10 mouse cellular contexts compared by ENCODE assay signal in genomic region chr3:84270624-84270995, GRCm38 (mm10). TPM values are rescaled to one million over a fixed set of nuclear protein-coding genes. Genes with fewer than 3 reads are reported as not detected.
A peak's percentile ranks its signal among the peaks of the same experiment; 100 is the strongest.
DNase-seq lines count a peak whose midpoint lies in the region; ATAC-seq and TF ChIP-seq lines count a peak whose summit lies in the region.
"Had no signal": no experiment of that assay in that cellular context is flagged by ENCODE, and none has a peak within 500 bp of the region (broad histone marks: within the 10 kb centered on the region; RNA-seq: fewer than 3 reads in every experiment).

No protein-coding gene starts in this region.

- peak overlapping the region; percentile 83 for H3K27ac ChIP-seq in kidney, postnatal 0 days
- H3K27ac ChIP-seq in forebrain, embryonic 12.5 days, result 0 out of 2 replicates have a peak overlapping the region, but pooled peaks have one; percentile 46
- H3K27ac ChIP-seq in liver, embryonic 13.5 days, result peak overlapping the region; percentile 56
- H3K27ac ChIP-seq in small intestine, adult 2 months (ENCODE audit: insufficient read depth, low read depth, low read length), result peak overlapping the region; percentile 96

- H3K27me3 ChIP-seq in kidney, postnatal 0 days (ENCODE audit: insufficient read depth, low read length), result no peaks in the 10 kb centered on the region
- peaks cover 9% of the 10 kb centered on the region; the same call in 1 of the 2 replicates for H3K27me3 ChIP-seq in forebrain, embryonic 12.5 days
- H3K27me3 ChIP-seq in liver, embryonic 13.5 days, result peaks cover 8% of the 10 kb centered on the region
- H3K27me3 ChIP-seq in small intestine, adult 2 months (ENCODE audit: control insufficient read depth, insufficient read depth, low read length), result no peaks in the 10 kb centered on the region

- 1% methylated on average over 3 of the region's 3 CpGs for WGBS in kidney, postnatal 0 days
- 1% methylated on average over 3 of the region's 3 CpGs for WGBS in forebrain, embryonic 12.5 days
- WGBS in liver, embryonic 13.5 days (ENCODE audit: insufficient replicate concordance), result 25% methylated on average over 3 of the region's 3 CpGs
- 4% methylated on average over 3 of the region's 3 CpGs for WGBS in small intestine, adult 2 months

- H3K4me3 ChIP-seq in kidney, postnatal 0 days (replicated peaks; ENCODE audit: low read depth, low read length), result peak overlapping the region; percentile 23
- peak overlapping the region; percentile 23; the same call in 1 of the 2 replicates for H3K4me3 ChIP-seq in forebrain, embryonic 12.5 days (replicated peaks)
- H3K4me3 ChIP-seq in liver, embryonic 13.5 days (replicated peaks), result peak overlapping the region; percentile 62
- H3K4me3 ChIP-seq in small intestine, adult 2 months (ENCODE audit: low read depth, low read length), result peak overlapping the region; percentile 59

- 0 out of 2 replicates have a peak overlapping the region, but pooled peaks have one; percentile 36 for H3K9ac ChIP-seq in kidney, postnatal 0 days (ENCODE audit: low read depth, low read length)
- H3K9ac ChIP-seq in forebrain, embryonic 12.5 days, result peak overlapping the region; percentile 29; the same call in 1 of the 2 replicates
- H3K9ac ChIP-seq in liver, embryonic 13.5 days, result peak overlapping the region; percentile 68

- no peaks in the 10 kb centered on the region for H3K9me3 ChIP-seq in kidney, postnatal 0 days (replicated peaks; ENCODE audit: low read length)
- H3K9me3 ChIP-seq in forebrain, embryonic 12.5 days, result no peaks in the 10 kb centered on the region
- H3K9me3 ChIP-seq in liver, embryonic 13.5 days (replicated peaks), result no peaks in the 10 kb centered on the region

- intact Hi-C loops in gastrocnemius, postnatal 36 days (cut with DNase I), result no loop called here
- intact Hi-C loops in heart, postnatal 10 days (cut with DNase I), result no loop called here

- TF ChIP-seq CTCF in kidney, postnatal 0 days (IDR thresholded peaks at IDR 0.05; ENCODE audit: low read depth), result no peak
- no peak for TF ChIP-seq CTCF in small intestine, adult 2 months (IDR thresholded peaks at IDR 0.05; ENCODE audit: extremely low read depth, insufficient read length, insufficient replicate concordance, low read depth, low read length)

- peak; percentile 86 for DNase-seq in kidney, postnatal 0 days (ENCODE audit: low spot score)
- no peak for DNase-seq in kidney, postnatal 25 days
- peak; percentile 61 for DNase-seq in liver, embryonic 13.5 days
- no peak for DNase-seq in frontal cortex, postnatal 25 days (ENCODE audit: low spot score in 2 of 2)
- no peak for DNase-seq in gastrocnemius, postnatal 36 days
- DNase-seq in heart, postnatal 10 days, result no peak
- DNase-seq: gastrocnemius, postnatal 10 days; right cerebral cortex, postnatal 14 days had no signal

- no peak for TF ChIP-seq POLR2A in small intestine, adult 2 months (IDR thresholded peaks at IDR 0.05; ENCODE audit: low read depth, low read length)

- ATAC-seq in kidney, postnatal 0 days (replicated peaks; ENCODE audit: low FRiP score, low read depth), result peak; percentile 68
- peak; percentile 71 for ATAC-seq in forebrain, embryonic 12.5 days (ENCODE audit: low FRiP score)
- peak; percentile 92 for ATAC-seq in liver, embryonic 13.5 days (ENCODE audit: low read depth)

- H3K36me3 ChIP-seq in kidney, postnatal 0 days (ENCODE audit: insufficient read depth, low read length), result no peaks in the 10 kb centered on the region
- H3K36me3 ChIP-seq in forebrain, embryonic 12.5 days (replicated peaks), result no peaks in the 10 kb centered on the region
- no peaks in the 10 kb centered on the region for H3K36me3 ChIP-seq in liver, embryonic 13.5 days
- no peaks in the 10 kb centered on the region for H3K36me3 ChIP-seq in small intestine, adult 2 months (ENCODE audit: control insufficient read depth, insufficient read depth, low read length)

- H3K4me1 ChIP-seq in kidney, postnatal 0 days (replicated peaks; ENCODE audit: insufficient read depth, low read length), result peaks cover 5% of the 10 kb centered on the region; the same call in 1 of the 2 replicates
- peaks cover 45% of the 10 kb centered on the region for H3K4me1 ChIP-seq in forebrain, embryonic 12.5 days
- H3K4me1 ChIP-seq in liver, embryonic 13.5 days (replicated peaks), result peaks cover 50% of the 10 kb centered on the region
- peaks cover 47% of the 10 kb centered on the region for H3K4me1 ChIP-seq in small intestine, adult 2 months (ENCODE audit: control insufficient read depth, insufficient read depth, insufficient read length, low read length)

- peak overlapping the region; percentile 42 for H3K4me2 ChIP-seq in kidney, postnatal 0 days (ENCODE audit: low read length)
- H3K4me2 ChIP-seq in forebrain, embryonic 12.5 days, result peak overlapping the region; percentile 45
- peak overlapping the region; percentile 73 for H3K4me2 ChIP-seq in liver, embryonic 13.5 days

RNA-seq across cellular contexts. Expression of gene Trim2, which starts 36.1 kb away (rescaled TPM):
- polyA plus RNA-seq in kidney, postnatal 0 days (2015; fragmentation: Nextera tagmentation; extraction: Ambion mirVana), result 23.0 and 24.1 TPM in 2 replicates
- polyA plus RNA-seq in forebrain, embryonic 12.5 days (2016; fragmentation: Nextera tagmentation; extraction: Ambion mirVana), result 107 and 110 TPM in 2 replicates
- polyA plus RNA-seq in liver, embryonic 13.5 days (2015; fragmentation: Nextera tagmentation; extraction: Ambion mirVana), result 3.9 and 4.8 TPM in 2 replicates
- 26.1 and 52.4 TPM in 2 replicates for polyA plus RNA-seq in small intestine, adult 2 months (2012; rRNA removed)
- total RNA-seq in gastrocnemius, postnatal 36 days (2021), result 1 to 10 TPM; 2.7 to 3.3 TPM
- 1 to 10 TPM; 9.1 to 9.9 TPM for total RNA-seq in heart, postnatal 10 days (2021)

Comparison
In these comparisons a context has a peak if more than half of its experiments do, and no peak if none do; other contexts are left out.
1. DNase-seq: peak in kidney, postnatal 0 days (single experiment) and liver, embryonic 13.5 days (single experiment); none in kidney, postnatal 25 days (0 of 2), frontal cortex, postnatal 25 days (0 of 2), gastrocnemius, postnatal 36 days (0 of 2) and heart, postnatal 10 days (0 of 2).
2. H3K27ac ChIP-seq: peak in every context shown above with its lines; median percentile 96 in small intestine, adult 2 months; 83 in kidney, postnatal 0 days; 56 in liver, embryonic 13.5 days; 46 in forebrain, embryonic 12.5 days.
3. Peak in every context shown above with its lines, with median percentiles within 50 percentile points of each other: ATAC-seq, H3K4me2 ChIP-seq, H3K4me3 ChIP-seq and H3K9ac ChIP-seq.